Mouse (Mus musculus) R1 (cell line): ENCODE measurements around the gene Cdca3.
"Not testable (repeated sequence)": the region's sequence is repeated elsewhere in the genome, so short reads cannot be mapped to it uniquely, and the experiment has no call there.

Source experiments
- DNase-seq: peaks from one replicate; pipeline ENCODE4 v3.0.0-alpha.2; 2018; ENCODE audit warnings: low read depth, low spot score

The Cdca3 gene

GRCm38 (mm10) chr6:124828868-124829798 is at the start of gene Cdca3, which contains the start of gene Usp5:
Gene Cdca3 (plus strand): TSS chr6:124829547.
Gene Usp5 (minus strand): TSS chr6:124829484.
- DNase-seq = peak; percentile 100

DNA sequence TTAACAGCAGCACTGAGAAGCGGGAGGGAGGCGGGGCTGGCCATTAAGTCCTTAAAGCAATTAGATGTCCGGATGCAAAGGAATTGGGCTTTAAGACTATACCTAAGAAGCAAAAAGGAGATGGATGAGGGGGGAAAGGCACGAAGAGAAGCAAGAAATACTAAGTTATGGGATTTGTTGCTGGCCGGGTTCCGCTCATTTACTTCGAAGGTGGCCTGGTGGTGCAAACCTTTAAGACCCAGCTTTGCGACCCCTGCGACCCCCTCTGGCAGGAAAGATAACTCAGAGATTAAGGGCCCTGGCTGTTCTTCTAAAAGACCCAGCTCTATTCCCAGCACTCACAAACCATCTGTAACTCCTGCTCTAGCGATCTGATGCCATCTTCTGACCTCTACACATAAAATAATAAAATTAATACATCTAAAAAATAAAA is 49.3 kb upstream of the Cdca3 start:
- DNase-seq = no peak

- no peak for DNase-seq
Observed at GRCm38 (mm10) chr6:124780917-124781316, 48.4 kb upstream of the Cdca3 start.

- peak; percentile 97 for DNase-seq
Observed at GRCm38 (mm10) chr6:124782436-124782835, 46.9 kb upstream of the Cdca3 start.

DNA sequence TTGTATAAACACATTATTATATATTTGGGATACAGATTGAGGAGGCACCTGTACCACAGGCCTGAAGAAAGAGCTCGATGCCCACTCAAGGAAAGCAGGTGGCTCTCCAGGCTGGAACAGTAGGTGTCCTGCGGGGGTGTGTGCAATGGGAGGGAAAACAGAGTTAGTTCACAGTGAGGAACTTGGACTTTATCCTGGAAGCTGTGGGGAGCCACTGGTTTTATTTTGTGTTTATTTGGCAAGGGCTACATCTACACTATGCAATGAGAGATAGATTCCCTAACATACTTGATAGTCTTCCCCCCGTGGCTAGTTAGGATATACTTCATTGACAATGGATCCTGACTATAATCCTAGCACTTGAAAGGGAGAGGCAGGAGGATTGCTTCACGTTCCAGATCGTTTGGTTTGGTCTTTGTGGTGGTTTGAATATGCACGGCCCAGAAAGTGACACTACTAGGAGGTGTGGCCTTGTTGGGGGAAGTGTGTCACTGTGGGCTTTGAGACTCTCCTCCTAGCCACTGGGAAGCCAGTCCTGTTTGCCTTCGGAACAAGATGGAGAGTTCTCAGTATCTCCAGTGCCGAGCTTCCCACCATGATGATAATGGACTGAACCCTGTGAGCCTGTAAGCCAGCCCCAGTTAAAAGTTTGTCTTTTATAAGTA is 42.5 kb upstream of the Cdca3 start:
- DNase-seq = no peak

DNA sequence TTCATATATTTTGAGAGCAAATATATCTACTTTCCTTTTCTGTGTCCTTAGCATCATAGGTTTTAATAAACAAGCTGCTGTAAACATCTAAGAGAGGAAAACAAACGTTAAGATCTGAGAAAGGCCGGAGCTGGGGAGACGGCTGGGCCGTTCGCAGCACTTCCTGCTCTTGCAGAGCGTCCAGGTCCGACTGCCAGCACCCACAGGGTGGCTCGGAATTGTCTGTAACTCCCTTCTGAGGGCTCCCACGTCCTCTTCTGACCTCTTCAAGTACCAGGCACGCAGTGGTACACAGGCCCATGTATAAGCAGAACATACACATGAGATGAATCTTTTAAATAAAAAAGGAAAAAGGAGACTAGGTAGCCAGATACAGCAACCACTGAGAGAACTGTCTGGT is 41.6 kb upstream of the Cdca3 start:
- no peak for DNase-seq

DNA sequence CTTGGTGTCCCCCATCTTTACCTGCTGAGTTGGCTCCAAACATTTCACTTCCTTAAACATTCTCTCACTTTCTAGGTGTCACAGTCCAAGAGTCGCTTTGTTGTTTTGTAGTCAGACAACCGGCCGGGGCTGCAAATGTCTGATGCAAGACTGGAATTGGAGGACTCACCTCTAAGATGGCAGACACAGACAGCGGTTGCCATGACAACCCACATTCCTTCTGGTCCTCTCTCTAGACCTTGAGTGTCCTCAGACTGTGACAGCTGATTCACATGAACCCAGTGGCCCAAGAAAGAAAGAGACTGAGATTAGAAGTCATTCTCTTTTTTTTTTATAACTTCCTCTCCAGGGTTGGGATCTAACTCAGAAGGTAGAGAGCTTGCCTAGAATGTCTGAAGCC is 39.8 kb upstream of the Cdca3 start:
- DNase-seq = peak; percentile 84

GRCm38 (mm10) chr6:124790121-124790520 is 39.2 kb upstream of the Cdca3 start:
- no peak for DNase-seq

DNA sequence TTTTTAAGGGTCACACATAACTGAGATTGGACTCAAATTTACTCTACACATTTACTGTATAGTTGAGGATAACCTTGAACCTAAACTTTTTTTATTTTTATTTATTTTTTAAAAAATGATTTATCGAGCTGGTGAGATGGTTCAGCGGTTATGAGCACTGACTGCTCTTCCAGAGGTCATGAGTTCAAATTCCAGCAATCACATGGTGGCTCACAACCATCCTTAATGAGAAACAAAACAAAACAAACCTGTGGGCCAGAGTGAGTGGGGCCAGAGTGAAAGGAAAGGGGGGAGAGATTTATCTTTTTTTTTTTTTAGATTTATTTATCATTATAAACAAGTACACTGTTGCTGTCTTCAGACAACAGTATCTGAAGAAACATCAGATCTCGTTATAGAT is 37.4 kb upstream of the Cdca3 start:
- DNase-seq = no peak

- DNase-seq = no peak
Observed at GRCm38 (mm10) chr6:124795781-124796180, 33.6 kb upstream of the Cdca3 start.

DNA sequence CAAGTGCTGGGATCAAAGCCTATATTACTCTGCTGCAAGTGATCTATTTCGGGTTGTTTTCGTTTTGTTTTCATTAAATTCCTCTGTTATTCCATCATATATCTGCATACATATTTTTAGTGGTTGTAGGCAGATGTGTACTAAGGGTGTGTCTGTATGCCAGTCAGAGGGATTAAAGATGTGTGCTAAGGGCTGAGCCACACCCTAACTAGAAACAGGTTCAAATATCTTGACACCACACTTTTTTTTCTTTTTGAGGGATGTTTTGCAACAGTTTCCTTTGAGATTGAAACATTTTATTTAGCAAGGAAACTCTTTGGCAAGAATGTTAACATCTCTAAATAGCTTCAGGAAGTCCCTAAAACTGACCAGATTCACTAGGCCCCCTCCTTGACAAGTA is 33.1 kb upstream of the Cdca3 start:
- no peak for DNase-seq

GRCm38 (mm10) chr6:124802400-124802799 is 26.9 kb upstream of the Cdca3 start:
- DNase-seq = peak; percentile 84

DNA sequence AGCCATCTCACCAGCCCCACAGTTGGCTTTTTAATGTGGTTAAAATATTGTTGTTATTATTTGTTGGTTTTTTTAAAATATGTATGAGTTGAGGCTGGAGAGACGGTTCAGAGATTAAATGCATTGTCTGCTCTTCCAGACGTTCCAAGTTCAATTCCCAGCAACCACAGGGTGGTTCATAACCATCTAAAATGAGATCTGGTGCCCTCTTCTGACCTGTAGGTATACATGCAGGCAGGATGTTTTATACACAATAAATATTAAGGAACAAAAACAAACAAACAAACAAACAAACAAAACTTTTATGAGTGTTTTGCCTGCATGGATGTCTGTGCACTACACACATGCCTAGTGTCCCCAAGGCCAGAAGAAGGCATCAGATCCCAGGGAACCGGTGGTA is 26.3 kb upstream of the Cdca3 start:
- DNase-seq = peak; percentile 65

DNA sequence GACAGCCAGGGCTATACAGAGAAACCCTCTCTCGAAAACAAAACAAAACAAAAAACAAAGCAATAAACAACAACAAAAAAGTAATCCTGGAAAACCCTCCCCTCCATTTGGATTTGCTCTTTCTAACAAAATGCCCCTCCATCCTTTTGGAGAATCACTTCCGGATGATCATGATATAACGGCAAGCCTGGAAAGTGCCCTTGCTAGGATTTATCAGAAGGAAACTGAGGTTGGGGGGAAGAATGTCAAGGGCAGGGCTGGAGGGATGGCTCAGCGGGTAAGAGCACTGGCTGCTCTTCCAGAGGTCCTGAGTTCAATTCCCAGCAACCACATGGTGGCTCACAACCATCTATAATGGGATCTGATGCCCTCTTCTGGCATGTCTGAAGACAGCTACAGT is 25.7 kb upstream of the Cdca3 start:
- not testable (repeated sequence) for DNase-seq

- no peak for DNase-seq
Observed at GRCm38 (mm10) chr6:124804341-124804740, 25.0 kb upstream of the Cdca3 start.

DNA sequence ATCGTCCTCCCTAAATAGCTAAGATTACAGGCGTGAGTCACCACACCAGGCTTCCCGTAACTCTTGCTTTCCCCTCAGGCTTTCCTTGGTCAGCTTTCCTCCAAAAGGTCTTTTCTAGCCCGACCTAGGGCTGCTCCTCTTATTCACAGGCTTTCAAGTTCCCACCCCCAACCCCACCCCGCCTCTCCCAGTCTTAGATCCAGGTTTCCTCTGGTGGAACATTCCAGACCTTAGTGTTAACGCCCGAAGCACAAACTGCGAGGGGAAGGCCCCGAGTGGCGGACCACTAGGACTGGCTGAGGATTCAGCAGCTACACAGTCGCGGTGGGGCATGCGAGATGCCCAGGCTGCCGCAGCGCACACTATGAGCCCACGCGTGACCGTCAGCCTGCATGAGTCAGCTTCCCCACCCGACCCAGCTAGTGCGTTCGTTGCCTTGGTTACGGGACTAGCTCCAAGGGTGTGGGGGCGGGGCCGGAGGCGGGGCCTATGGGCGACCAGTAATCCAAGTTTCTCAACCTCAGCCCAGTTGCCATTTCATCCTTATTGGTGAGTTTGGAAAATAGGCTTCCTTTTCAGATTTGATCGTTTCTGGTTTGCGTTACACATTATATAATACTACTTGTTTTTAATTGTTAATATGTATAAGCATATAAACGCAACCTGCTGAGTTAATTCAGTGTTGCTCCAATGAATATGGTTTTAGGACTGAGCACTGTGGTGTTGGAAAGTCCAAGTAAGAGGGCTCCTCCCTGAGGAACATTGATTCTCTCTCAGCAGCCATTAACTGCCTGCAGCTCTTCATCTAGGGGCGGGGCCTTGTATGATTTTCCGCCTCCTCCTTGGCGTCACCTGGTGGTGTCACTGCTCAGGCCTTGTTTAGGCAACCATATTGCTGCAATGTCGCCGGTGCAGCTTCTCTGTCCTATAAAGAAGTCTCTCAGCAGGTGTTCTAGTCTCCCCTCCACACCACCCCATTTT is 23.7 kb upstream of the Cdca3 start:
- DNase-seq = peak; percentile 98

- no peak for DNase-seq
Observed at GRCm38 (mm10) chr6:124806446-124807140, 22.8 kb upstream of the Cdca3 start.

GRCm38 (mm10) chr6:124807366-124807765 is 22.0 kb upstream of the Cdca3 start:
- no peak for DNase-seq

DNA sequence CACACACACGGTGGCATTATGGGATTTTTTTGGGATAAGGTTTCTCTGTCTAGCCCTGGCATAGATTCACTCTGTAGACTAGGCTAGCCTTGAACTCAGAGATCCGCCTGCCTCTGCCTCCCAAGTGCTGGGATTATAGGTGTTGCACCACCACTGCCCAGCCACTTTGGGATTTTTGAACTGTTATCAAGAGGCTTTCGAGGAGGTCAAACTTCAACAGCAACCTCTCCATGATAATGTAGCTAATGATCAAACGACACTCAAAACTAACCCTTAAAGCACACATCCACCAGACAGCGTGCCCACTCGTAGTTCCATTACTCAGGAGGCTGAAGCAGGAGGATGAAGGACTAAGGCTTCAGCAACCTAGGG is 21.4 kb upstream of the Cdca3 start:
- no peak for DNase-seq

- DNase-seq = peak; percentile 72
Observed at GRCm38 (mm10) chr6:124808358-124809012, 20.9 kb upstream of the Cdca3 start, which contains the start of gene Spsb2. Gene Spsb2 (plus strand): TSS chr6:124808661.
